Mouse (Mus musculus) stomach, embryonic 16.5 days (tissue): ENCODE measurements around the gene Galnt10. TPM values are rescaled to one million over a fixed set of nuclear protein-coding genes. Genes with fewer than 3 reads are reported as not detected.
"Not testable (repeated sequence)": the region's sequence is repeated elsewhere in the genome, so short reads cannot be mapped to it uniquely, and the experiment has no call there.

Source experiments
- ATAC-seq: fragments of 200-750 bp; cut with Nextera tagmentation; 2 replicates; pipeline ENCODE4 v1.8.0; 2017; ENCODE audit warnings: moderate number of reproducible peaks, moderate TSS enrichment; ENCODE audit not compliant: insufficient read depth, low FRiP score
- H3K27ac ChIP-seq: fragments of 300-500 bp; sonication (generic); 2 replicates; pipeline ENCODE4 v1.5.1; 2014; ENCODE audit warnings: low read length
- H3K27me3 ChIP-seq: fragments of 300-500 bp; sonication (generic); 2 replicates; pipeline ENCODE4 v1.6.1; 2014; ENCODE audit warnings: low read length, control low read depth, mixed read lengths; ENCODE audit not compliant: control insufficient read depth, insufficient read depth
- H3K36me3 ChIP-seq: fragments of 300-500 bp; sonication (generic); 2 replicates; pipeline ENCODE4 v1.6.1; 2014; ENCODE audit warnings: low read length; ENCODE audit not compliant: control insufficient read depth, insufficient read depth
- H3K4me1 ChIP-seq: fragments of 300-500 bp; sonication (generic); 2 replicates; pipeline ENCODE4 v1.6.1; 2014; ENCODE audit warnings: low read length, control low read depth, mixed read lengths; ENCODE audit not compliant: control insufficient read depth, insufficient read depth
- H3K4me2 ChIP-seq: fragments of 300-500 bp; sonication (generic); 2 replicates; pipeline ENCODE4 v1.6.1; 2014; ENCODE audit warnings: low read depth, low read length, mixed read lengths
- H3K4me3 ChIP-seq: fragments of 300-500 bp; sonication (generic); replicated peaks from 2 replicates; pipeline ENCODE4 v1.5.1; 2014; ENCODE audit warnings: mild to moderate bottlenecking, low read length
- H3K9ac ChIP-seq: fragments of 300-500 bp; sonication (generic); 2 replicates; pipeline ENCODE4 v1.6.1; 2014; ENCODE audit warnings: low read length
- H3K9me3 ChIP-seq: fragments of 300-500 bp; sonication (generic); replicated peaks from 2 replicates; pipeline ENCODE4 v1.6.1; 2016; ENCODE audit warnings: low read length, control low read depth; ENCODE audit not compliant: control insufficient read depth
- WGBS: fragments of 180-500 bp; shearing (Covaris S2); extraction: QIAGEN DNeasy Blood & Tissue Kit; methylation state at CpG from one replicate; pipeline ENCODE4 v1.1.7; 2014; 5-methylcytosine and 5-hydroxymethylcytosine counted together
- polyA plus RNA-seq: library from polyadenylated mRNA; unstranded; fragments of >200 nt; fragmentation: Nextera tagmentation; extraction: Ambion mirVana; gene quantifications from 2 replicates; pipeline ENCODE4 v1.2.1, GENCODE M21; 2015

The Galnt10 gene
- polyA plus RNA-seq, 1 experiment from 2014 or later = 17.4 TPM

- not testable (repeated sequence) for H3K9me3 ChIP-seq, H3K27ac ChIP-seq, H3K4me3 ChIP-seq, H3K9ac ChIP-seq, H3K36me3 ChIP-seq, ATAC-seq, H3K4me2 ChIP-seq
- 51% methylated on average over 11 of the region's 11 CpGs for WGBS
- Histone ChIP-seq H3K4me1 (peaks cover 15% of the 10 kb centered on the region), H3K27me3 (peaks cover 36% of the 10 kb centered on the region)
Observed at GRCm38 (mm10) chr11:57825234-57825633, 180.0 kb downstream of the Galnt10 start.

GRCm38 (mm10) chr11:57827048-57827914 lies 182.0 kb downstream of the Galnt10 start:
- H3K27me3 ChIP-seq = peaks cover 55% of the 10 kb centered on the region
- no peak for ATAC-seq
- H3K9ac ChIP-seq = peak overlapping the region; percentile 54; the same call in 1 of the 2 replicates
- H3K4me2 ChIP-seq = peak overlapping the region; percentile 64
- no peak overlapping the region for H3K27ac ChIP-seq
- H3K36me3 ChIP-seq = no peaks in the 10 kb centered on the region
- peaks cover 15% of the 10 kb centered on the region for H3K4me1 ChIP-seq
- H3K9me3 ChIP-seq = no peaks in the 10 kb centered on the region
- 4% methylated on average over 40 of the region's 41 CpGs for WGBS
- H3K4me3 ChIP-seq = peak overlapping the region; percentile 42

GRCm38 (mm10) chr11:57827915-57828545 lies 182.8 kb downstream of the Galnt10 start:
- Histone ChIP-seq H3K27me3 (peaks cover 63% of the 10 kb centered on the region), H3K4me1 (peaks cover 15% of the 10 kb centered on the region), H3K27ac (no peak overlapping the region), H3K4me2 (peak overlapping the region; percentile 64), H3K4me3 (peak overlapping the region; percentile 42), H3K9ac (peak overlapping the region; percentile 54; the same call in 1 of the 2 replicates), H3K9me3 (no peaks in the 10 kb centered on the region), H3K36me3 (no peaks in the 10 kb centered on the region)
- no peak for ATAC-seq
- 4% methylated on average over 33 of the region's 33 CpGs for WGBS

- no peak overlapping the region for H3K9ac ChIP-seq
Observed at GRCm38 (mm10) chr11:57828955-57829870, 184.0 kb downstream of the Galnt10 start.

GRCm38 (mm10) chr11:57829871-57830775 lies 184.9 kb downstream of the Galnt10 start:
- Histone ChIP-seq H3K4me1 (peaks cover 18% of the 10 kb centered on the region), H3K27me3 (peaks cover 82% of the 10 kb centered on the region), H3K36me3 (no peaks in the 10 kb centered on the region), H3K27ac (no peak overlapping the region), H3K4me2 (no peak overlapping the region), H3K9ac (no peak overlapping the region), H3K9me3 (no peaks in the 10 kb centered on the region), H3K4me3 (peak overlapping the region; percentile 4; the same call in 1 of the 2 replicates)
- WGBS = 60% methylated on average over 17 of the region's 17 CpGs
- no peak for ATAC-seq

More at GRCm38 (mm10) chr11:57828955-57829870, 184.0 kb downstream of the Galnt10 start:
- WGBS = 11% methylated on average over 53 of the region's 53 CpGs
- Histone ChIP-seq H3K4me2 (no peak overlapping the region), H3K27ac (no peak overlapping the region), H3K4me3 (peak overlapping the region; percentile 19; the same call in 1 of the 2 replicates), H3K36me3 (no peaks in the 10 kb centered on the region), H3K9me3 (no peaks in the 10 kb centered on the region), H3K27me3 (peaks cover 75% of the 10 kb centered on the region), H3K4me1 (peaks cover 21% of the 10 kb centered on the region)
- ATAC-seq = no peak

GRCm38 (mm10) chr11:57831281-57831781 lies 186.1 kb downstream of the Galnt10 start:
- Histone ChIP-seq H3K4me2 (no peak overlapping the region), H3K4me1 (peaks cover 18% of the 10 kb centered on the region), H3K9me3 (no peaks in the 10 kb centered on the region), H3K4me3 (no peak overlapping the region), H3K27ac (no peak overlapping the region), H3K36me3 (no peaks in the 10 kb centered on the region), H3K27me3 (peaks cover 94% of the 10 kb centered on the region), H3K9ac (no peak overlapping the region)
- no peak for ATAC-seq
- WGBS = 17% methylated on average over 31 of the region's 31 CpGs

- Histone ChIP-seq H3K9me3 (no peaks in the 10 kb centered on the region), H3K4me1 (peaks cover 20% of the 10 kb centered on the region), H3K27me3 (peaks cover 94% of the 10 kb centered on the region), H3K27ac (no peak overlapping the region), H3K9ac (no peak overlapping the region), H3K4me3 (no peak overlapping the region), H3K36me3 (no peaks in the 10 kb centered on the region), H3K4me2 (no peak overlapping the region)
- WGBS = 27% methylated on average over 16 of the region's 16 CpGs
- no peak for ATAC-seq
Observed at GRCm38 (mm10) chr11:57831861-57832260, 186.6 kb downstream of the Galnt10 start.
